Mouse (Mus musculus) stomach, embryonic 15.5 days (tissue): ENCODE measurements around the gene Arl4c. TPM values are rescaled to one million over a fixed set of nuclear protein-coding genes. Genes with fewer than 3 reads are reported as not detected.
"Not testable (repeated sequence)": the region's sequence is repeated elsewhere in the genome, so short reads cannot be mapped to it uniquely, and the experiment has no call there.

Source experiments
- ATAC-seq: fragments of 200-750 bp; cut with Nextera tagmentation; 2 replicates; pipeline ENCODE4 v1.8.0; 2017; ENCODE audit warnings: low read depth, moderate number of reproducible peaks, moderate TSS enrichment; ENCODE audit not compliant: insufficient read depth, low FRiP score
- H3K27ac ChIP-seq: fragments of 300-500 bp; sonication (generic); 2 replicates; pipeline ENCODE4 v1.5.1; 2015; ENCODE audit warnings: mild to moderate bottlenecking, inconsistent platforms
- H3K27me3 ChIP-seq: fragments of 300-500 bp; sonication (generic); replicated peaks from 2 replicates; pipeline ENCODE4 v1.6.1; 2015; ENCODE audit warnings: inconsistent platforms
- H3K36me3 ChIP-seq: fragments of 300-500 bp; sonication (generic); 2 replicates; pipeline ENCODE4 v1.6.1; 2015; ENCODE audit warnings: inconsistent platforms
- H3K4me1 ChIP-seq: fragments of 300-500 bp; sonication (generic); 2 replicates; pipeline ENCODE4 v1.6.1; 2015; ENCODE audit warnings: inconsistent platforms
- H3K4me2 ChIP-seq: fragments of 300-500 bp; sonication (generic); 2 replicates; pipeline ENCODE4 v1.6.1; 2015; ENCODE audit warnings: mild to moderate bottlenecking, inconsistent platforms
- H3K4me3 ChIP-seq: fragments of 300-500 bp; sonication (generic); replicated peaks from 2 replicates; pipeline ENCODE4 v1.5.1; 2015; ENCODE audit warnings: inconsistent platforms
- H3K9ac ChIP-seq: fragments of 300-500 bp; sonication (generic); 2 replicates; pipeline ENCODE4 v1.6.1; 2015; ENCODE audit warnings: inconsistent platforms
- H3K9me3 ChIP-seq: fragments of 300-500 bp; sonication (generic); 2 replicates; pipeline ENCODE4 v1.6.1; 2016; ENCODE audit warnings: inconsistent platforms
- WGBS: fragments of 180-500 bp; shearing (Covaris S2); methylation state at CpG from one replicate; pipeline ENCODE4 v1.1.7; 2015; 5-methylcytosine and 5-hydroxymethylcytosine counted together
- polyA plus RNA-seq: library from polyadenylated mRNA; unstranded; fragments of >200 nt; fragmentation: Nextera tagmentation; extraction: Ambion mirVana; gene quantifications from 2 replicates; pipeline ENCODE4 v1.2.1, GENCODE M21; 2015

Arl4c gene
- polyA plus RNA-seq, 1 experiment from 2014 or later: 11.8 TPM

- Histone ChIP-seq H3K9ac (no peak overlapping the region), H3K27ac (no peak overlapping the region), H3K4me1 (no peaks in the 10 kb centered on the region), H3K4me2 (no peak overlapping the region), H3K36me3 (no peaks in the 10 kb centered on the region), H3K4me3 (no peak overlapping the region), H3K9me3 (no peaks in the 10 kb centered on the region), H3K27me3 (no peaks in the 10 kb centered on the region)
- 85% methylated on average over 8 of the region's 8 CpGs for WGBS
- no peak for ATAC-seq
Observed at GRCm38 (mm10) chr1:88652682-88653081, 49.3 kb downstream of the Arl4c start.

GRCm38 (mm10) chr1:88651668-88652067 is 50.4 kb downstream of the Arl4c start:
- no peaks in the 10 kb centered on the region for H3K4me1 ChIP-seq
- no peak overlapping the region for H3K9ac ChIP-seq
- ATAC-seq: no peak
- no peaks in the 10 kb centered on the region for H3K36me3 ChIP-seq
- no peak overlapping the region for H3K4me3 ChIP-seq
- 74% methylated on average over 9 of the region's 9 CpGs for WGBS
- no peaks in the 10 kb centered on the region for H3K9me3 ChIP-seq
- H3K4me2 ChIP-seq: no peak overlapping the region
- no peaks in the 10 kb centered on the region for H3K27me3 ChIP-seq
- no peak overlapping the region for H3K27ac ChIP-seq

GRCm38 (mm10) chr1:88648742-88649141 is 53.3 kb downstream of the Arl4c start:
- Histone ChIP-seq H3K27ac (no peak overlapping the region), H3K4me2 (no peak overlapping the region), H3K36me3 (no peaks in the 10 kb centered on the region), H3K27me3 (no peaks in the 10 kb centered on the region), H3K9me3 (no peaks in the 10 kb centered on the region), H3K9ac (no peak overlapping the region), H3K4me1 (no peaks in the 10 kb centered on the region), H3K4me3 (no peak overlapping the region)
- 92% methylated on average over 4 of the region's 4 CpGs for WGBS
- no peak for ATAC-seq

- no peak overlapping the region for H3K27ac ChIP-seq
- no peaks in the 10 kb centered on the region for H3K4me1 ChIP-seq
- no peaks in the 10 kb centered on the region for H3K9me3 ChIP-seq
- H3K4me3 ChIP-seq: no peak overlapping the region
- H3K27me3 ChIP-seq: no peaks in the 10 kb centered on the region
- no peak for ATAC-seq
- 58% methylated on average over 3 of the region's 3 CpGs for WGBS
- no peaks in the 10 kb centered on the region for H3K36me3 ChIP-seq
- H3K4me2 ChIP-seq: no peak overlapping the region
- no peak overlapping the region for H3K9ac ChIP-seq
Observed at GRCm38 (mm10) chr1:88645599-88646119, 56.4 kb downstream of the Arl4c start.

- no peak overlapping the region for H3K27ac ChIP-seq
- H3K9ac ChIP-seq: no peak overlapping the region
- 86% methylated on average over 5 of the region's 5 CpGs for WGBS
- H3K4me2 ChIP-seq: no peak overlapping the region
- ATAC-seq: no peak
- peaks cover 11% of the 10 kb centered on the region for H3K4me1 ChIP-seq
- H3K27me3 ChIP-seq: no peaks in the 10 kb centered on the region
- H3K9me3 ChIP-seq: no peaks in the 10 kb centered on the region
- H3K36me3 ChIP-seq: no peaks in the 10 kb centered on the region
- H3K4me3 ChIP-seq: no peak overlapping the region
Observed at GRCm38 (mm10) chr1:88644417-88644816, 57.6 kb downstream of the Arl4c start.

GRCm38 (mm10) chr1:88643181-88643823 is 58.7 kb downstream of the Arl4c start:
- peaks cover 20% of the 10 kb centered on the region for H3K4me1 ChIP-seq
- no peak overlapping the region for H3K9ac ChIP-seq
- H3K4me2 ChIP-seq: no peak overlapping the region
- no peaks in the 10 kb centered on the region for H3K27me3 ChIP-seq
- 51% methylated on average over 5 of the region's 5 CpGs for WGBS
- no peaks in the 10 kb centered on the region for H3K36me3 ChIP-seq
- no peak overlapping the region for H3K4me3 ChIP-seq
- H3K27ac ChIP-seq: no peak overlapping the region
- H3K9me3 ChIP-seq: no peaks in the 10 kb centered on the region
- ATAC-seq: no peak

GRCm38 (mm10) chr1:88642735-88643134 is 59.3 kb downstream of the Arl4c start:
- Histone ChIP-seq H3K27ac (no peak overlapping the region), H3K9ac (no peak overlapping the region), H3K9me3 (no peaks in the 10 kb centered on the region), H3K4me3 (no peak overlapping the region), H3K27me3 (no peaks in the 10 kb centered on the region), H3K4me2 (no peak overlapping the region), H3K4me1 (peaks cover 20% of the 10 kb centered on the region), H3K36me3 (no peaks in the 10 kb centered on the region)
- ATAC-seq: no peak
- WGBS: 80% methylated on average over 4 of the region's 4 CpGs

GRCm38 (mm10) chr1:88641678-88642215 is 60.3 kb downstream of the Arl4c start:
- 79% methylated on average over 2 of the region's 2 CpGs for WGBS
- no peak overlapping the region for H3K9ac ChIP-seq
- H3K9me3 ChIP-seq: no peaks in the 10 kb centered on the region
- no peak for ATAC-seq
- H3K36me3 ChIP-seq: no peaks in the 10 kb centered on the region
- H3K27ac ChIP-seq: no peak overlapping the region
- H3K4me2 ChIP-seq: no peak overlapping the region
- H3K4me1 ChIP-seq: peaks cover 20% of the 10 kb centered on the region
- H3K4me3 ChIP-seq: no peak overlapping the region
- no peaks in the 10 kb centered on the region for H3K27me3 ChIP-seq

- Histone ChIP-seq H3K36me3 (no peaks in the 10 kb centered on the region), H3K4me3 (no peak overlapping the region), H3K4me2 (no peak overlapping the region), H3K4me1 (peaks cover 20% of the 10 kb centered on the region), H3K27ac (no peak overlapping the region), H3K9ac (no peak overlapping the region), H3K27me3 (no peaks in the 10 kb centered on the region), H3K9me3 (no peaks in the 10 kb centered on the region)
- no peak for ATAC-seq
- WGBS: 81% methylated on average over 3 of the region's 3 CpGs
Observed at GRCm38 (mm10) chr1:88641194-88641593, 60.8 kb downstream of the Arl4c start.

- no peaks in the 10 kb centered on the region for H3K27me3 ChIP-seq
- H3K36me3 ChIP-seq: no peaks in the 10 kb centered on the region
- H3K4me2 ChIP-seq: no peak overlapping the region
- H3K4me1 ChIP-seq: peaks cover 20% of the 10 kb centered on the region
- ATAC-seq: 0 out of 2 replicates have a peak, but pooled peaks have one; percentile 44
- no peaks in the 10 kb centered on the region for H3K9me3 ChIP-seq
- WGBS: 14% methylated on average over 10 of the region's 10 CpGs
- H3K4me3 ChIP-seq: no peak overlapping the region
- H3K27ac ChIP-seq: no peak overlapping the region
- H3K9ac ChIP-seq: no peak overlapping the region
Observed at GRCm38 (mm10) chr1:88639432-88640281, 62.4 kb downstream of the Arl4c start.

GRCm38 (mm10) chr1:88638622-88639021 is 63.4 kb downstream of the Arl4c start:
- no peak for ATAC-seq
- Histone ChIP-seq H3K27ac (no peak overlapping the region), H3K36me3 (no peaks in the 10 kb centered on the region), H3K9me3 (no peaks in the 10 kb centered on the region), H3K4me3 (no peak overlapping the region), H3K4me1 (peaks cover 20% of the 10 kb centered on the region), H3K27me3 (no peaks in the 10 kb centered on the region), H3K4me2 (no peak overlapping the region), H3K9ac (no peak overlapping the region)
- WGBS: 64% methylated on average over 4 of the region's 4 CpGs

- H3K36me3 ChIP-seq, H3K27me3 ChIP-seq, ATAC-seq, H3K4me3 ChIP-seq, H3K9me3 ChIP-seq, H3K4me2 ChIP-seq, H3K27ac ChIP-seq, H3K9ac ChIP-seq: not testable (repeated sequence)
- peaks cover 20% of the 10 kb centered on the region for H3K4me1 ChIP-seq
- WGBS: 76% methylated on average over 2 of the region's 2 CpGs
Observed at GRCm38 (mm10) chr1:88636579-88637161, 65.4 kb downstream of the Arl4c start.
